In the genomic region with DNA sequence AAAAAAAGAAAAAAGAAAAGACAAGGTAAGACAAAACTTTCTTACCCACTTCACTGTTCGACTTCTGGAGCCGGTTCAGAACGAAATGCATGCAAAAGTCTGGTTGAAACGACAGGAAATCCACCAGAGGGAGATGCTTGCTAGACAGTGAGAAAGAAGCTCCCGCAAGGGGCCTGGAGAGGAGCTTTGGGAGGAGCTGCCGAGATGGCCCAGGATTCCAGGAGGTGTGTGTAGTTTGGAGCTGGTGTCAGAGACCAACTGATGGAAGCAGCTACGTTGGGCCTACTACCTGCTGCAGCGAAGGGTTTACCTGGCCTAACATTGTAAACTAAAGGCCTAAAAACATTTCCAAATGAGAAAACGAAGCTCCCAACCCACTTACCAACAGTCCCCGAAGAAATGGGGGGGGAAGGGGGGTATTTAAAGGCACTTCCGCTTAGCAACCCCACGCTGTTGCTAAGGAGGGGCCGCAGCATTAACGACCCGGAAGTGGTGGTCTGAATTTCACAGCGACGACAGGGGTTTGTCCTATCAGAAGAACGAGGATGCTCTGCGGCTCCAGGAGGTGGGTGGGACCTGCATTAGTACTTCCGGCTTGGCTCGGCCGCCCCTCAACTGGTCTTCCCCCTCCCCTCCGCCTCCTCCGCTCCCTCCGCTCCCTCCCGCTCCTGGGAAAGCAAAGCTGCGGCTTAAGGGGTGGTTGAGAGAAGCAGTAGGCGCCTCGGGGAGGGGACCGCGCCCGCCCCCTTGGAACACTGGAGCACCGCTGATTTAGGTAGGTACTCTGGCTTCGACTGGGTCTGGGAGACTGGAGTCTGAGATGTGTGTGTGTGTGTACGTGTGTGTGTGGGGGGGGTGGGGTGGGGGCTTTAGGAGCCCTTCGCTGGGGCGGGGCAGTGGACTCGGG, we compare ENCODE assay signal across 8 mouse cellular contexts. TPM values are rescaled to one million over a fixed set of nuclear protein-coding genes. Genes with fewer than 3 reads are reported as not detected.
DNase-seq lines count a peak whose midpoint lies in the region; ATAC-seq lines count a peak whose summit lies in the region.

A gene (minus strand): TSS at position 401 of the 907 bp plus-strand sequence.
A gene (plus strand): TSS at position 531 of the 907 bp plus-strand sequence.

- peaks cover 0 to 16% of the 10 kb centered on the region in 2 experiments; a peak in 1 of 4 replicates for H3K4me1 ChIP-seq in heart, embryonic 14.5 days (ENCODE audit: control insufficient read depth in 2 of 2, insufficient read depth in 2 of 2, low read length in 2 of 2)
- H3K4me1 ChIP-seq in liver, embryonic 13.5 days (replicated peaks), result peaks cover 29% of the 10 kb centered on the region
- H3K4me1 ChIP-seq in stomach, embryonic 16.5 days (ENCODE audit: control insufficient read depth, insufficient read depth, low read length), result peaks cover 5% of the 10 kb centered on the region; the same call in 1 of the 2 replicates

- peak within 1 kb of the TSS; percentile 89 for H3K27ac ChIP-seq in heart, embryonic 14.5 days (replicated peaks in 1 of 2; ENCODE audit: control insufficient read depth in 1 of 2, insufficient read depth in 1 of 2, low read depth in 2 of 2, low read length in 2 of 2)
- H3K27ac ChIP-seq in liver, embryonic 13.5 days, result peak within 1 kb of the TSS; percentile 86
- H3K27ac ChIP-seq in stomach, embryonic 16.5 days (ENCODE audit: low read length), result peak within 1 kb of the TSS; percentile 92

- no peaks in the 10 kb centered on the region for H3K9me3 ChIP-seq in heart, embryonic 14.5 days (ENCODE audit: control insufficient read depth, low read length)
- H3K9me3 ChIP-seq in liver, embryonic 13.5 days (replicated peaks), result no peaks in the 10 kb centered on the region
- H3K9me3 ChIP-seq in stomach, embryonic 16.5 days (replicated peaks; ENCODE audit: control insufficient read depth, low read length), result no peaks in the 10 kb centered on the region

- ATAC-seq in CD4-positive, CD25-positive, alpha-beta regulatory T cell, adult 4 months, result peak; percentile 99
- peak; percentile 99 for ATAC-seq in heart, embryonic 14.5 days (ENCODE audit: insufficient number of reproducible peaks, insufficient read depth, low FRiP score, low read depth)
- ATAC-seq in liver, embryonic 13.5 days (ENCODE audit: low read depth), result peak; percentile 96
- ATAC-seq in stomach, embryonic 16.5 days (ENCODE audit: insufficient read depth, low FRiP score), result peak; percentile 99

- H3K4me2 ChIP-seq in heart, embryonic 14.5 days (ENCODE audit: low read length), result peak within 1 kb of the TSS; percentile 91
- peak within 1 kb of the TSS; percentile 93 for H3K4me2 ChIP-seq in liver, embryonic 13.5 days
- peak within 1 kb of the TSS; percentile 85 for H3K4me2 ChIP-seq in stomach, embryonic 16.5 days (ENCODE audit: low read depth, low read length)

- peaks cover 10% of the 10 kb centered on the region; the same call in 1 of the 2 replicates for H3K36me3 ChIP-seq in heart, embryonic 14.5 days (ENCODE audit: control insufficient read depth, insufficient read depth, low read length)
- peaks cover 21% of the 10 kb centered on the region for H3K36me3 ChIP-seq in liver, embryonic 13.5 days
- H3K36me3 ChIP-seq in stomach, embryonic 16.5 days (ENCODE audit: control insufficient read depth, insufficient read depth, low read length), result no peaks in the 10 kb centered on the region

- peak within 1 kb of the TSS; percentile 84 for H3K9ac ChIP-seq in heart, embryonic 14.5 days (ENCODE audit: low read length)
- H3K9ac ChIP-seq in liver, embryonic 13.5 days, result peak within 1 kb of the TSS; percentile 88
- H3K9ac ChIP-seq in stomach, embryonic 16.5 days (ENCODE audit: low read length), result peak within 1 kb of the TSS; percentile 87

- 1% methylated on average over 36 of the region's 38 CpGs for WGBS in heart, embryonic 14.5 days
- whole genome bisulfite sequencing in liver, embryonic 13.5 days (ENCODE audit: insufficient replicate concordance), result 1% methylated on average over 37 of the region's 38 CpGs
- WGBS in stomach, embryonic 16.5 days, result under 1% methylated on average over 37 of the region's 38 CpGs

- DNase-seq in c-Kit-negative CD71-positive TER-119-positive erythroid progenitor cells, embryonic 14.5 days (ENCODE audit: low read depth, low spot score), result peak; percentile 70
- peak; percentile 95 for DNase-seq in fibroblast of lung, adult 2 months (ENCODE audit: low read depth)
- peak; percentile 97 for DNase-seq in kidney, postnatal 14 days
- DNase-seq in liver, embryonic 13.5 days, result peak; percentile 88
- peak; percentile 92 for DNase-seq in neural tube, embryonic 10.5 days (ENCODE audit: extremely low spot score, low spot score)

- H3K27me3 ChIP-seq in heart, embryonic 14.5 days (ENCODE audit: control insufficient read depth, insufficient read depth, low read length), result no peaks in the 10 kb centered on the region
- no peaks in the 10 kb centered on the region for H3K27me3 ChIP-seq in liver, embryonic 13.5 days
- no peaks in the 10 kb centered on the region for H3K27me3 ChIP-seq in stomach, embryonic 16.5 days (ENCODE audit: control insufficient read depth, insufficient read depth, low read length)

- H3K4me3 ChIP-seq in heart, embryonic 14.5 days (ENCODE audit: control insufficient read depth in 1 of 2, insufficient read depth in 1 of 2, low read depth in 1 of 2, low read length in 2 of 2), result peak within 1 kb of the TSS; percentile 76 to 89
- peak within 1 kb of the TSS; percentile 84 for H3K4me3 ChIP-seq in liver, embryonic 13.5 days (replicated peaks)
- H3K4me3 ChIP-seq in stomach, embryonic 16.5 days (replicated peaks; ENCODE audit: low read length), result peak within 1 kb of the TSS; percentile 95

RNA-seq across cellular contexts. Expression of the first gene that starts in this region (rescaled TPM):
- polyA plus RNA-seq in CD4-positive, CD25-positive, alpha-beta regulatory T cell, adult 4 months (2017; shearing (Covaris generic)), result 10 to 100 TPM; 39.7 to 54.7 TPM
- polyA plus RNA-seq in heart, embryonic 14.5 days (2014; fragmentation: Nextera tagmentation; extraction: Ambion mirVana), result 25.5 and 25.6 TPM in 2 replicates
- polyA plus RNA-seq in liver, embryonic 13.5 days (2015; fragmentation: Nextera tagmentation; extraction: Ambion mirVana), result 12.4 and 14.4 TPM in 2 replicates
- 25.5 and 29.3 TPM in 2 replicates for polyA plus RNA-seq in stomach, embryonic 16.5 days (2015; fragmentation: Nextera tagmentation; extraction: Ambion mirVana)

RNA-seq across cellular contexts. Expression of the second gene that starts in this region (rescaled TPM):
- 10 to 100 TPM; 37.5 to 47.8 TPM for polyA plus RNA-seq in CD4-positive, CD25-positive, alpha-beta regulatory T cell, adult 4 months (2017; shearing (Covaris generic))
- polyA plus RNA-seq in heart, embryonic 14.5 days (2014; fragmentation: Nextera tagmentation; extraction: Ambion mirVana), result 14.8 and 14.9 TPM in 2 replicates
- polyA plus RNA-seq in liver, embryonic 13.5 days (2015; fragmentation: Nextera tagmentation; extraction: Ambion mirVana), result 3.6 and 4.2 TPM in 2 replicates
- polyA plus RNA-seq in stomach, embryonic 16.5 days (2015; fragmentation: Nextera tagmentation; extraction: Ambion mirVana), result 13.1 and 14.1 TPM in 2 replicates

Comparison
In these comparisons a context has a peak if more than half of its experiments do, and no peak if none do; other contexts are left out.
1. Peak in every context shown above with its lines: DNase-seq, ATAC-seq, H3K4me3 ChIP-seq and H3K27ac ChIP-seq.